Mouse (Mus musculus) brain, adult 2 months (tissue): ENCODE data around the gene Pelp1.
A peak's percentile ranks its signal among the peaks of the same experiment; 100 is the strongest.

Experiments used
- DNase-seq: peaks from one replicate; pipeline ENCODE4 v3.0.0; 2011; ENCODE audit warnings: low read depth, low spot score

Pelp1 gene

DNA sequence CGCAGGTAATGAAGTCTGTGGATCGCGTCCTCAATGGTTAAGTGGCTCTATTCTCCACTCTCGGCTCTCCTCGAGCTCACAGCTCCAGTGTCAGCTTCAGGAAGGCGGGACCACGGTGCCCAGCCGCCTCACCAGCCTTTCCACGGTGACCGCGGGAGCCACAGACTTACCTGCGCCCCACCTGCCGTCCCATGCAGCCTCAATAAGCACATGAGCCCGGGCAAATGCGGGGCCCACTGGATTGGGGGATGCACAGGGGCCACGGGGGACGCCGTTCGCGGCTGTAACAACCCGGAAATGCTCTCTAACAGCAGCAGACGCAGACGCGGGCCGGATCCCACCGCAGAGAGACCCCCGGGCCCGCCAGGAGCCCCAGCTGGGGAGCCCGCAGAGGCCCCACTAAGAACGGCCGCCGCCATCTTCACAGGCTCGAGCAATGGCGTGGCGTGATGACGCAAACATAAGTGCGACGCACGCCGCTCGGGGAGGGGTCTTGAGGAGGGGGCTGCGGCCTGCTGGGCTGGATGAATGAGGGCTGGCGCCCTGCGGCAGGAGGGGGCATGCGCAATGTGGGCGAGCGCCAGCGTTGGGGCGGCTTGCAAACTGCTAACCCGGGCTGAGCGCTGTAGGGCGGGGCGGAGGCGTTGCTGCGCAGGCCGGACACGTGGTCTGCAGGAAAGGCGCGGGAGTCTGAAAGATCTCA is at the start of gene Pelp1:
Pelp1 (minus strand) TSS at position 438 of the 703 bp plus-strand sequence.
- DNase-seq, result peak; percentile 91

DNA sequence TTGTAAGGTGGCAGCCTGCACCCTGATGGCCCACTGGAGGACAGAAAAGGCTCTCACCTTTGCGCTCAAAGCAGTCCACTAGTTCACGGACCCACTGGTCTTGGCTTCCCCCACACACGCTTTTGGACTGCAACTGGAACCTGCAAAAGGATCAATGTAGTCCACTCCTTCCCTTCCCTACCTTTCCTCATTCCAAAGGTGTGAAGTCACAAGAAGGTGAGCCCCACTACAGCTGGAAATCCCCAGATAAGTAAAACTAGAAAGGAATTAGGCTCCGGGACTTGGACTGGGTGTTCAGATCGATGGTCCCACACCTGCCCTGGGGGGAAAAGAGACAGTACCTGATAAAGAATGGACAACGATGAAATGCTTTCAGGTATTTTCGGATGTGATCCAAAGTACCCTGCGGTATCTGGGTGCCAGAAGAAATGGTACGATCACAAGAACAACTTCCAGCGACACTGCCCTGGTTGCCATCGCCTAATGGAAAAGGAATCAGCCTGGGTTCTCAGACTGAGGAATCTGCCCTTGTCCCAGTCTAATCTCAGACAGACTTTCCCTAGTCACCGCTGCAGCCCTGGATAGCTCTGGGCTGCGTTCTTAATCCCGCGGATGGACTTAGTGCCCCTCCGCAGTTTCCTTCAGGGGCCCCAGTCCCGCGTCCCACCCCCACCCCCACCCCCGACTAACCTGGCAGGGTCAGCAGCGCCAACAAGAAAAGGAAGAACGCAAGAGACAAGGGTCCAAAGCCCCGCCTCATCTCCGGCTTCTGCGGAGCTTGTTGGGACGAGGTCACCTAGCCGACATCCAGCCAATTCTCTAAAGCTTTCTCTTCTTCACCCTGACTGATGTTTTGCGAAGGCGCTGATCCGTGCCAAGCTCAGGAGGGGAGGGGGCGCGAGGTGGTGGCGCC is 49.1 kb upstream of the Pelp1 start, which contains the start of gene Zmynd15:
Zmynd15 (plus strand) TSS at position 746 of the 913 bp plus-strand sequence.
- DNase-seq, result no peak

DNA sequence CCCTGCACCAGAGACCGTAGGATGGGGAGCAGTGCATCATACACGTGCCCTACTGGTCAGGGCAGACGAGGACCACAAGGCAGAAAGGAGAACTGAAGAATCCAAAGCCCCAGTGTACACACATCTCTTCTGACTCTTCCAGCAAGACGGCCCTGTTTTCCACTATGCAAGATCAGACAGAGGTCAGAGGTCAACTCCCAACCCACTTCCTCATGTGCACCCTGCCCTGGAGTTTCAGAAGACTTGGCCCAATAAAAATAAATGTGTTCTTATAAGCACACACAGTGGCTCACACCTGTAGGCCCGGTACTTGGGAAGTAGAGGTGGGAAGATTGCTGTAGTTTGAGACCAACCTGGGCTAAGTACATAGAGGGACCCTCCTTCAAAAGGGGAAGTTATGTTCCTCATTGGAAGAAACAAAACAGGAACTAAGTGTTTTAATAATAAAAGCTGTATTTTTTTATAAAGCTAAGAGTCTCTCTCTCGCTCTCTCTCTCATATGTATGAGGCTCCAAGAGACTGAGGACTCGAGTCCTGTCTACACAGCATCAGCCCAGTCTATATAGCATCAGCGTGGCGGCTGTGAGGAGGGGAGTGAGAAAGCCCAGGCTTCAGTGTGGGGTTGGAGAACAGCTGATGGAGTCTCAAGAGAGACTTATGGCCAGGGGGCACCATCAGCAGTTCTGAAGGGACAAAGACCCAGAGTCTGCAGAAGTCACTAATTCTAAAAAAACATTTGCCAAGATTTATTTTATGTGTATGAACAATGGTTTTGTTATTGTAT is 43.6 kb upstream of the Pelp1 start:
- DNase-seq, result no peak

DNA sequence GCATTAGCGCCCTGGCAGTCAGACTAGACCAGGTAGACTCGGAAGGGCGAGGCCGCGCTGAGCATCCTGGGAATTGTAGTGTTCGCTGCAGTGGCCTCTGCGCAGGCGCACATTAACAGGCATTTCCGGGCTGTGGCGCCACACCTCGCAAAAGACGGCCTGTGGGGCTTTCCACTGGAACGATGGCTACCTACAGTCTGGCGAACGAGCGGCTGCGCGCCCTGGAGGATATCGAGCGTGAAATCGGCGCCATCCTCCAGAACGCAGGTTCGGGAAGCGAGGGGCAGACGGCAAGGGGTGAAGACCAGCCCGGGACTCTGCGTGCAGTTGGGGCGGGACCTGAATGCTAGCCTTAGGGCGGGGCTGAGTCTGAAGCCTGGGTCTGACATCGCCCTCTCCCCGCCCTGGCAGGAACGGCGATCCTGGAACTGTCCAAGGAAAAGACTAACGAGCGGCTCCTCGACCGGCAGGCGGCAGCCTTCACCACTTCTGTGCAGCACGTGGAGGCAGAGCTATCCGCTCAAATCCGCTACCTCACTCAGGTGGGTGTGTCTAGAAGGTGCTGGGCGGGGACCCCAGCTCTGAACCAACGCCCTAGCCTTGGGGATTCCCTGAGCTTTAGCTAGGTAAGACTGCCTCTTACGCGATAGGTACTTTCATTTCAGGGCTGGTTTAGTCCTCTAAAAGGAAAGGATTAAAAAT is 42.1 kb upstream of the Pelp1 start, which contains the start of gene Med11:
Med11 (plus strand) TSS at position 123 of the 702 bp plus-strand sequence.
- DNase-seq, result peak; percentile 99

DNA sequence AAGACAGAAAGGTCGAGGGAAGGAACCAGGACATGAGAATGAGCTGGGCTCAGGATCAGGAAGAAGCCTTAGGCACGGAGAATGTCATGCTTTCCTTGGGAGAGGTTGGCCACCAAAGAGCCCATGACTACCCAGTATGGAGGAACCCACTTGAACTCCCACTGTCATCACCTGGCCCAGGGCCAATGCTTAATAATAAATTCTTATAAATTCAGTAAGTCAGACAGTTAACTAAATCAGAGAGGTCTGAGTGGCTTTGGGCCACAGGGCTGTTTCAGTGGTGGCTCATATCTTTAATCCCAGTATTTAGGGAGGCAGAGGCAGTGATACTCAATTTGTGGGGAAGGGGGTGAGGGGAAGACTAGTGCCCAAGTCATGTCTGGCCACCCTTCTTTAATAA is 41.1 kb upstream of the Pelp1 start:
- no peak for DNase-seq

DNA sequence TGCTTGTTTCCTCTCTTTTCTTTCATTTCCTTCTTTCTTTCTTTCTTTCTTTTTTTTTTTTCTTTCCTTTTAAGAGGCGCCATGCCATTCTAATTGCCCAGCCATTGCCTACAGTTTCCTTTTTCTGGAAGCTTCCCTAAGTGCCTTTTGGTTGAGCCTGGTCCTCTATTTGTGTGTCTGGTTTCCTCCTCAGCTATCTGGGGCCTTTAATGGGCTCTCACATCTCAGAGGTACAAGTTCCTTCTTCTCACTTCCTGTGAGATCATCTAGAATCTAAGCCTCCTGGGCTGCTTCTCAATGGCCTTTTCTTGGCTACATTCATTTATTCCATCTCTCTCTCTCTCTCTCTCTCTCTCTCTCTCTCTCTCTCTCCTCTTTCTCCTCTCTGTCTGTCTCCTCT is 37.5 kb upstream of the Pelp1 start:
- peak; percentile 37 for DNase-seq

DNA sequence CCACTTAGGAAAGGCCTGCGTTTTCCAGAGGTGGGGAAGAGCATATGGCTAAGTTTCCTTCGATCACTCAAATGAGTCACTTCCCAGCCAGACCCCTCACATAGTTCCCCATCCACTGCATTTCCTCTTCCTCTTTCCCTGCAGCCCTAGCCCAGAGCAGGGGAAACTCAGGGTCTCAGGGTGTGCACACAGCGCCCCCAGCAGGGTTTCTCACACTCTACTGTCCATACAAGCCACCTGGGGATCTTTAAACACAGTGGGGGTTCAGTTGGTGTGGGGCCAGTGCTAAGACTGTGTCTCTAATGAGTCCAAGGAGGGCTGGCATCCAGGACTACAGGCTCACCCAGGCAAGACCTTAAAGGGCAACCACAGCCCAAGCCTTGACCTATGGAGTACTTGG is 36.9 kb upstream of the Pelp1 start:
- peak; percentile 20 for DNase-seq

DNA sequence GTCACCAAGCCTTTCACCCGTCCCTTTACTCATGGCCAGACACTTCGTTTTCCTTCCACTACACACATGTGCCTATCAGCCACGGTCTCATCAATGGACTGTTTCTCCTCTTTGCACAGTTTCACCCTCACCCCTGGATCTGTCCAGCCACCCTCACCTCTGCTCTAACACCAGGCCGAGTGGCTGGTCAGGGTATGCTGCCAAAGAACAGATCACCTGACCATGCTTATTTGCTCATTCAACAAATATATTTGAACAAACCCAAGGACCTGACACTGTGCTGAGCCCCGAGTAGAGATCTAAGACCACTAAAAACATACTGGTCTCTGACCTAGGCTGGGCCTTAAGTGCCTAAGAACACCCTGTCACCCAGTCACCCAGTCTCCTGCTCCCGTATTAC is 34.8 kb upstream of the Pelp1 start:
- DNase-seq, result no peak

DNA sequence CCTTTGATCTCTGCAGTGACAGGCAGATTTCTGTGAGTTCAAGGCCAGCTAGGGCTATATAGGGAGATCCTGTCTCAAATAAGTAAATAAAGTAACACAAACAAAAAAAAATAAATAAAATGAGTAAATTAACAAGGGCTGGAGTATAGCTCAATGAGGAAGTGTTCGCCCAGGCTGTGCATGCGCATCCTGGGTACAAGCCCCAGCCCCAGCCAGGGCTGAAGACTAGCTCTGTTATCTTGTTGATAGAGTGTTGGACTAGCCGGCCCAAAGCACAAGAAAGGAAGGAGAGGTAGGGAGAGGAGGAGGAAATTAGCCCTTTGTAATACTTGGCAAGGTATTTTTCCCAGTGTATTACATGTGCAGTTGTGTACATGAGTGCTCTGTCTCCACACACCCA is 34.1 kb upstream of the Pelp1 start:
- DNase-seq, result no peak

DNA sequence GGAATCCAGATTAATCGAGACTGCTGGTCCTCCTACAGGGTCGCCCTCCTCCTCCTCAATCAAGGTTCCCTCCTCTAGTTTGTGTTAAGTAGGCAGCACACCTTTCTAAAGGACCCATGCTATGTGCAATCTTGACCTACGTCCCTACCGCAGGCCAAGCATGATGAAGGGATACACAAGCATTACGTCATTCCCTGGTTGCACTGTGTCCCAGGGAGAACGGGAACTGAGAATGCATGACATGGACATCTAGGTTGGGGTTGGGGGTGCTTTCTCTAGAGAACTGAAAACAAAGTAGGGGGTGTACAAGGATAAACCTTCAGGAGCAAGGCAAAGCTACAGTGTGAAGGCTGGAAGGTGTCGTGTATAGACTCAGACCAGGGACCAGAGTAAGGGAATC is 32.1 kb upstream of the Pelp1 start:
- peak; percentile 14 for DNase-seq

DNA sequence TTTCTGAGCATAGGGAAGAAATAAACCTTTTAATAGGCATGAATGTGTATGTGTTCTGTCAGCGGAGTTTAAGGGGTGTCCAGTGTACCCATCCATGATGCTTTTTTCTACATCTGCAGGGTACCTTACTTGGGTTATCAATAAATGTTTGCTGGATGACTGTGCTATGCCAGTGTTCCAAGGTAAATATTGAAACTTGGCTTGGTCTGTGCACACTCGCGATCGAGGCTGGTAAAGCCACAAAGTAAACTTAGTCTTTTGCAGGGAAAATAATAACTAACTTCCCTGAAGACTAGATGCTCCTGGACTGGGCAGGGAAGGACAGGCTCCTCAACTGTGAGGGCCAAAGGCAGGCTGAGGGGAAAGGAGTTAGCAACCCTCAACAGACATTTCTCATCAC is 30.8 kb upstream of the Pelp1 start:
- DNase-seq, result no peak

DNA sequence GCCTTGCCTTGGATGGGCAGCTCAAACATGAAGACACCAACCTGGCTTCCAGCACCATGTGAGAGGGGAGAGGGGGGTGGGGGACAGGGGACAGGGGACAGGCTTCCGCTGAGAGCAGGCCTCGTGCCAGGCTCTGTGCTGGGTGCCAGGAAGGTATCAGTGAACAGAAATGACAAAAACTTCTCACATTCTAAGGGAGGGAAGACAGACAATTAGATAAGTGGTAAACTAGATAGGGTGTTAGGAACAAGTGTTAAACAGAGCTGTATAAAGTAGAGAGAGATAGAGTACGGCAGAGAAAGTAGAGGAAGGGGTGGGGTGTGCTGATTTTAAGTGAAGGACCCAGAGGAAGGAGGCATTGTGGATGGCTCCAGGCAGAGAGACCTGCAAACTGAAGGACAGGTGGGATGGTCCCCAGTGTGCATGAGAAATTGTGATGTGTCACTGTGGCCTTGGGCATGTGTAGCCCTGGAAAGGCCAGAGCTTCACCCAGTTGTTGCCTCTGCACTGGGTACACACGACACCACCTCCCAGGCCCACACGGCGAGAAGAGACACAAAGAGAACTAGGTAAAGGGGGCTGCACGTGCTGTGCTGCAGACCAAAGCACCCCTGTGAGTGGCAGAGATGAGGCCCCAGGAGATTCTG is 29.0 kb upstream of the Pelp1 start:
- no peak for DNase-seq

DNA sequence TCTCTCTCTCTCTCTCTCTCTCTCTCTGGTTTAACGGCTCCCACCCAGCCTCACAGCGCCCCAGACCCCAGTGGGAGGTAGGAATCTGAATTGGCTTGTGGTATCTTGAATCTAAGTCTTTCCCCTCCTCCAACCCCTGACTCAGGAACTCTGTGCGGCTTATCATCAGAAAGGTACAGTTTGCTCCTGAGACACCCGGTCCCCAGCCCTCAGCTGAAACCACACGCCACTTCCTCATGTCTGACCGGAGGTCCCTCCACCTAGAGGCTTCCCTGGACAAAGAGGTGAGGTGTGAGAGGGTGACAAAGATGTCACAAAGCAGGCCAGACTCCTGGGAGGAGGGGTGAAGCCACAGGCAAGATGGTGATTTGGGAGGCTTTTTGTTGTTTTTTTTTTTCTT is 27.6 kb upstream of the Pelp1 start:
- no peak for DNase-seq

DNA sequence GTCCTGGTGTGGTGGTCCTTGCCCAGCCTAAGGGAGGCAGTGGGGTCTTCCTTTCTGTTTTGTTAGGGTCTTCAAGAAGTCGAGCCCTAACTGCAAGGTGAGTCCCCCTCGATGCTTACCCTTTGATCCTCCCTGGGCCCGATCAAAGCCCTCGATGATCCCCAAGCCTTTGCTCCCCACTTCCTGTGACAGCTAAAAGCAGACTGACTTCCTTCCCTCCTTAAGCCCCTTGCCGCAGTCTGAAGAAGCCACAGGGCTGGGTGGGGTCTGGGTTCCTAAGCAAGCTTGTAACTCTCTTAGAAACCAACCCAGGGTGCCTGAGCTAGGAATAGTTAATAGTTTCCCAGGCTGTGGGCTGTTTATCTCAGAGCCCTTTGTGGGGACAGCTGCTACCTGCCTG is 25.6 kb upstream of the Pelp1 start:
- no peak for DNase-seq

DNA sequence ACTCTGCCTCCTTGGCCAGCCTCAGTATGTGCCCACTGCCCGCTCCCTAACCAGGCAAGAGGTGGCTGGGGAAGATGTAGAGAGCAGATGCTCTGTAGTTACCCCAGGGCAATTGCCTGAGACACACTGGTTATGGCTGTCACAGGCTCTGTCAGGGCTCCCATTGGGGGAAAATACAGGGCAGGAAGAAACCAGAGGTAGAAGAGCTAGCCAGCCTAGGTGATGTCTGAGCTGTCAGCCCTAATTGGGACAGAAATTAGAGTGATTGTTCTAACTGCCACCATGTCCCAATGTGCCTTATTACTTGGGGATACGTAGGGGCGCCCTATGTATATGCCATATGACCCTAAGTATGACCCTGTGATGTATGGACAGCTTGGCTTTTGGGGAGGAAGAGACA is 24.1 kb upstream of the Pelp1 start:
- DNase-seq, result no peak

DNA sequence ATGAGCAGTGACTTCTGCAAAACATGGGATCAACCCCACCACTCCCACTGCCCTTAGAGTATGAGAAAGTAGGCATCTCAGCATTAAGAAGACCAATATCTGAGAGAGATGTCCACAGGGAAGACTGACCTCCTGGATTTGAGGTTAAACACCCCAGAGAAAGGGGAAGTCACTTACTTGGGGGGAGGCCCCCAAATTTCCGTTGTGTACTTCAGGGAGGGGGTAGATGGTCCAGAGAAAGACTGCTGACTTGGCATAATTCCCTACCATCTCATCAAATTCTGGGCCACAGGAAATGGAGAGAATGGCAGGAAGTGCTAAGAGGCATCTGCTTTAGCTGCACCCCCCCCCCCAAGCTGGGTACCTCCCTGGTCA is 23.7 kb upstream of the Pelp1 start:
- peak; percentile 19 for DNase-seq

DNA sequence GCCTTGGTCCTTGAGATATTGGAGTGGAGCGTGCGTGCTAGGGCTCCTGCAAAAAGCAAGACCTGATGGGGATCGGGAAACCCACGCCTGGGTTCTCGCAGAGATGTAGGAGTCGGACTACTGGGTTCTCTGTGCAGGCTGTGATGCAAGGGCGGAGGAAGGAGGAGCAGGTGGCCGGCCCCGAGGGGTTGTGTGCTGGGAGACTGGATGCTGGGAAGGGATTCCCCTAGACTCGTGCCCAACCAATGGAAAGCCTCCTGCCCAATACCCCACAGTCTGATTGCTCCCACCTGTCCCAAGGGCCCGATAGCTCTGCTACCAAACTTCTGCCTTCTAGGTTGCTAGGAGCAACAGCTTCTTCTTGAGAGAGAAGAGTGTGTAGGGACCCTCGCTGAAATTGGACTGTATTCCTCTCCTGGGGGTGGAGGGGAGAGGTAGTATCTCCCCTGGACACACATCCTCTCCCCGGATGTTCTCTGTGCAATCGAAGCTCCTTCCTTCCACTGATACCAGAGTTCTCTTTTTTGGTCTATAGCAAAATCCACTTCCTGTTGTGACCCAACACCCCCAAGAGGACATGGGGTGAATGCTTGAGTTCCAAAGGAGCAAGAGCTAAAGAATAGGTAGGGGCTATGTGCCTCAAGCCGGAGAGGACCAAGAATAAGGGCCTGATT is 23.2 kb upstream of the Pelp1 start:
- DNase-seq, result peak; percentile 74

DNA sequence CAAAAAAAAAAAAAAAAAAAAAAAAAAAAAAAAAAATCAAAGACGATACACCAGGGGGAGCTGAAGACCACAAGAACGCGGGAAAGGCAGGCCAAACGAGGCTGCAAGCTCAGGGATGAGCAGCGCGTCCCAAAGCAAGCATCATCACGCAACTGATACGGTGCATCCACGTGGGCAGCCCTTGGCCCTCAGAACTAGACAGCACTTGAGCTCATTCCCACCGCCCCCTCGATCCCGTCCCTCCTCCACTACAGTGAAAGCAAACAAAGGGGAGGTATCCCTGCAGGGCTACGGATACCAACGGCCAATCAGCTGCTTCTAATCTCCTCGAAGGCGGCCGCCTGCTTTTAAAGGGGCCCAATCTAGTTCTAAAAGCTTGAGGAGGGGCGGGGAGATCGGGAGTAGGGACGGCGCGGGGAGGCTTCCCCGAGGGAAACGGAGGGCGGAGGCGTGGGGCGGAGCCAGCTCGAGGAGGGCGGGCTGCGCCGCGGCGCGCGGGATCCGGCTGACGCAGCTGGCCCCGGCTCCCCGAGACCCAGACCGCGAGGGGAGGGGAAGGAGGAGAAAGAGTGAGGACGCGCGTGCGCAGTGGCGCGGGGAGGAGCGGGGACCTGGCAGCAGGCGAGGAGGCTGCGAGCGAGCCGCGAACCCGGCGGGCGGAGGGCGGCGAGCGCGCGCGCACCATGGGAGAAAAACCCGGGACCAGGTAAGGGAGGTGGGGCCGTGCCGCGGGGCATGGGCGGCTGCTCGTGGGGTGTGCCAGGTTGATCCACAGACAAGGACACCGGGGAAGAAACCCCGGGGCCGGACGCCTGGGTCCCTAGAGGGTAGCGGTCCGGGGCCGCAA is 22.4 kb upstream of the Pelp1 start, which contains the start of gene Arrb2:
Arrb2 (plus strand) TSS at position 588 of the 847 bp plus-strand sequence.
- DNase-seq, result peak; percentile 100

DNA sequence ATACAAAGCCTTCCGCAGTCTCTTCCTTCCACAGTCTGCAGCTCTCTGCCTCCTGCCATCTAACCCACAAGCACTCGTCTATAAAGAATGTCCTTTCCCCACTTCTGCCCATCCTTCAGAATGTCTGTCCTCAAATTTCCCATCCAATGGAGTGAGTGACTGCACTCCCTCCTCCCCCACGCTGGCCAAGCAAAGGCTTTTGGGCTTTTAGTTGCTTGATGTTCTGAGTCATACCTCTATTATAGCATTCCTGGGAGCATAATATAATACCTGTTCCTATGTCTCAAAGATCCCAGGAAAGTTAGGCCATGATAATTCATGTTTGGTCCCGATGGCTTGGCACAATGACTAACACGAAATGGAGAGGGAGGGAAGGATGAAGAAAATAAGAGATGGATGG is 21.7 kb upstream of the Pelp1 start:
- DNase-seq, result peak; percentile 18
